Mouse (Mus musculus): ENCODE measurements around the gene Rgs9.

Rgs9 gene

DNA sequence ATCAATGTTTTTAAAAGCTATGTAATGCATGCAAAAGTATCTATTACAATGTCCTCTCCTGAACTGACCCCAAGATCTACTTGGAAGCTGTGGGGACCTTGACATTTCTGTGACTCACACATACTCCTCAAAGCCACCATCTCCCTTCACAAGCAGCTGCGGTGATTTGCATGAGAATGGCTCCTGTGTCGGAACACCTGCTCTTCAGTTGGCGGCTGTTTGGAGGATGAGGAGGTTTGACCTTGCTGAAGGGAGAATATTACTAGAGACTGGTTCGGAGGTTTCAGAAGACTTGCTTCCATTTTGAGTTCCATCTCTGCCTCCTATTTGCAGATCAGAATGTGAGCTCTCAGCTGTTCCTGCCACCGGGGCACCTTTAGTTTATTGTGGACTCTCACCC, 7.8 kb upstream of the Rgs9 start:
- DNase-seq (ENCODE audit: low spot score in 2 of 2) = no peak

DNA sequence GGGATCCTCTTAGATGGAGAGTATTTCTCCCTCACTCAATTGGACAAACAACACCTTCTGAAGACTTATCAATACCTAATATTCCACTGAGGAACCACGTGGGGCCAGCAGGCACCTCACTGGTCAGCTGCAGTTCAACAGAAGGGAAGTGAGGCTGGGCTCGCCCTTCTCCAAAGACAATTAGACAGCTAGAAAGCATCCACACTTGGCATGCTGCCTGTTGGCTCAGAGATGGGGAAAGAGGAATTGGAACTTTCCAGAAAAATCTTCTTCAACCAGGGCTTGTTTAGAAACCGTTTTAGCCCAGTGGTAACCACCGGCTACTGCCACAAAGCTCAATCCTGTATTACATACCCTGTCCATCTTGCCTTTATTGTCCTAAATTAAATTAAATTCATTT, 4.4 kb upstream of the Rgs9 start:
- DNase-seq (ENCODE audit: low spot score in 2 of 2) = peak; percentile 53 to 61

DNA sequence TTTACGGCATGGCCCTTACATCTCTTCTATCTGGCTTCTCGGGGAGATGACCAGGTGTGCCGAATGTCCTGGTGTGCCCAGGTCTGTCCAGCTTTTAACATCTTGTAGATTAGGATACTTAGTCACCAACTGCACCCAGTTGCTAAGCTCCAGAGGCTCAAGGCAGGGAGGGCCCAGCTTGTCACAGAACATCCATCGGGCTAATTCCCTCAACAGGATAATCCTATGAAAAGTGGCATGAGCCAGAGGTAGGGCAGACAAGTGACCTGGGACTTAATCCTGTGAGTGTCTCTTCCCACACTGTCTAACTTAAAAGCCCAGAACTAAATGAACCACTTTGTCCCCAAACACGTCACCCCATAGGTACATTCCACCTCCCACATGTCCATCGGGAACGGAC, 898 bp downstream of the Rgs9 start:
- DNase-seq (ENCODE audit: low spot score in 2 of 2) = no peak

DNA sequence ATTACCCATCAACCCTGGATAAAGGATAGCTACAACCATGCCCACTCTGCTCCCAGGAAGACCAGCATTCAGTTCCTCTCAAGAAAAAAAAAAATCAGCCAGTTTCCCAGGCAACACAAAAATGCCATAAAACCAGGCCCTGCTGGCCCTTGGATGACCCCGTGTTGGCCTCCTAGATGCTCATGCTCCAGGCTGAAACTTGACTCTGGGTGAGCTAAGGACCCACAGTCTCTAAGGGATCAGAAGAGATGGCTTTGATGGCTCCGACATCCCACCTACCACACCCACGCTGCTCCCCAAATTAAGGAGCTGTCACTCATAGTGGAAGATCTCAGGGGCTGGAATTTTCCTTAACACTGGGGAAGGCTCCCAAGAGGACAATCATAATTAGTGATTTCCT, 5.9 kb downstream of the Rgs9 start:
- no peak for DNase-seq (ENCODE audit: low spot score in 2 of 2)

DNA sequence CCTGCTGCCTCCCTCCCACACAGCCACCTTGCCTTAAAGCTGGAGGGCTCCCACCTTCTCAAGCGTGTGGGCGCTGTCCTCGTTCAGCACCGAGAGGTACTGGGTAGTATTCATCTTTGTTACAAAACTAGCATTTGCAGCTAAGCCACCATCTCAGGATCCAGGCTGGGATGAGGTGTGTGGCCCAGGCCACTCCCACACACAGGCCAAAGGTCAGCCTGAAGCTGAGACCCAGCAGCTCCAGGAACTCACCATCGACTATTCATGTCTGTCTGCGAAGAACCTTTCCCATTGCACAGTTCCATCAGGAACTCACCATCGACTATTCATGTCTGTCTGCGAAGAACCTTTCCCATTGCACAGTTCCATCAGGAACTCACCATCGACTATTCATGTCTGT, 8.6 kb downstream of the Rgs9 start:
- peak in 1 of 2 experiments; percentile 35 for DNase-seq (ENCODE audit: low spot score in 2 of 2)

DNA sequence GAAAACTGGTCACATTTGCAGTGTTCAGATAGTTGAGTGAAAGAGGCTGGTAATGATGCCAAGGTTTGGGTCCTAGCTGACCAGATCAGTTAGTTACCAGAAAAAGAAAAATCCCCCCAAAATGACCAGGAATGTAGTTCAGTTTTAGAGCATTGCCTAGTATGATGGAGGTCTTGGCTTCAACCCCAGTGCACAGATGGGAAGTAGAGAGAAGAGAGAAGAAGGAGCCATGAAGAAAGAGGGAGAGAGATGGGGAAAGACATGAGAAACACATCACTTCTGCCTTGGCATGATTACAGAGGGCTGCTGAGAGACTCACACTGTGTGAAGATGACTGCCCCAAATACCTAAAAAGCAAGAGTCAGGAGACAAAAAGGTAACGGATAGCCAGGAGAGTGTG, 13.1 kb downstream of the Rgs9 start:
- DNase-seq (ENCODE audit: low spot score in 2 of 2) = no peak

DNA sequence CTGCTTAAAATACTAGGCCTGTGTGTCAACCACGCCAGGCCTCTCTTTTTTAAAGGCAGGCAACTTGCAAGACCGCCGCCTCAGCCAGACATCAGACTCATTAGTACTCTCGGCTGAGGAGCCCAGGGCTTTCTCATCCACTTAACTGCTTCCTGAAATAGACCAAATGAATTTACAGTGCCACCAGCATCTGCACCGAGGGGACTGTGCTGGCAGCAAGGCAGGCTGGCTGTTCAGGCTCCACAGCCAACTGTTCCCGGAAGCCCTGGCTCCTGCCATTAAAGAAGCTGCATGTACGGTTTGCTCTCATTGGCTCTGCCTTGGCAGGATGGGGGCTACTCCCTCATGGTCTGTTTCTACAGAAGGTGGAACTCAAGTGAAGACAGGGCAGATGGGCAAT, 19.7 kb downstream of the Rgs9 start:
- peak; percentile 65 to 77 for DNase-seq (ENCODE audit: low spot score in 2 of 2)

DNA sequence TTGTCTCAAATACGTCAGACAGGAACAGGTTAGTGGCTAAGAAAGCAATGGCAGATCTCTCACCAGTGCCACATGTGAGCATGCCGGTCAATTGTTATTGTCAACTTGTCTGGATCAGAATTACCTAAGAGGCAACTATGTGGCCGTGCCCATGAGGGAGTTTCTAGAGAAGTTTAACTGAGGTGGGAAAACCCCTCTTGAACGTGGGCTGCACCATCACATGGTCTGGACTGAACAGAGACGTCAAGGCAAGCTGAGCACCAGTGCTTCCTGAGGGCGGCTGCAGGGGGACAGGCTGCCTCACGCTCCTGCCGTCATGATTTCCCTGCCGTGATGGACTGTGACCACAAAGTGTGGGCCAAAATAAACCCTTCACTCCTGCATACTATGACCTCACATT, 26.5 kb downstream of the Rgs9 start:
- no peak for DNase-seq (ENCODE audit: low spot score in 2 of 2)

DNA sequence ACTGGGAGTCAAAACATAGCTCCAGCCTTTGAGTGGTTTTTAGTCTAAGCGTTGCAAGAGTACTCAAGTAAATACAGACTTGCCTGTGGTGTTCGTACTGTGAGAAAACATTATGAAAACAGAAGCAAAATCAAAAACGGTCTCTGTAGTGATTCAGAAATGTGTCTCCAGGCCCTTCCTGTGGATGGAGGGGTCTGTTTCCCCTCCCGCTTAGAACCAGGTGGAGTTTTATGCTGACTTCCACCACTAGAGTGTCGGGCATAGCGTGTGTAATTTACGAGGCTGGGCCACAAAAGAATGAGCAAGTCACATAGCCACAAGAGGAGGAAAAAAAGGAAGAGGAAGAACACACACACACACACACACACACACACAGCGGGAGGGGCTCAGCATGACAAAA, 27.6 kb downstream of the Rgs9 start:
- no peak for DNase-seq (ENCODE audit: low spot score in 2 of 2)

DNA sequence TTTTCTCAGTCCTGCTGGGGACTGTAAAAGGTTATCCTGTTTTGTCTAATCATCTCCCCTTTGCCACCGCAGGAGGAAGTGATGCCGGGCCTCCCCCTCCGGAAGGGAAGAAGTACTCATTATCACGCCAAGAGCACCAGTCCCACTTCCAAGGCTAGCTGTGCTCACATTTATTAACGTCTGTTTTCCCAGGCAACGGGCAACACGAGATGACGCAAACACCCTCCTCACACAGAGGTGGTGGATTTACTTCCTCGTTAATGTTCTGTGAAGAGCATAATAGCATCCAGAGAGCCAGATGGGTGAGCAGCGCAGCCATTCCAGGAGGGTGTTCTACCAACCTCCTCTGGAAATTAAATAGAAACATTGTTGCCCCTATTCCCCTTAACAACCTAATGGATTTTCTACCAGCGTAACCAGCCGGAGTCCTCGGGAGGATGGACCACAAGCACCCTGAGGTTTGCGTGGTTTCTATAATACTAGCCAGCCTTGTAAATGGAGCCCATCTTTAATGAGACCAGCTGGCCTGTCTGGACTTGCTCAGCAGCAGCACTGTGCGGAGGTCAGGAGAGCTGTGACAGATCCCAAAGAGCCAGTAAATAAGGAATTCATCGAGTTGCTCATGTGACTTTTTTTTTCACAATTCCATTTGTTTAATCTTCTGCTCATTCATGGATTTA, 28.1 kb downstream of the Rgs9 start:
- no peak for DNase-seq (ENCODE audit: low spot score in 2 of 2)

DNA sequence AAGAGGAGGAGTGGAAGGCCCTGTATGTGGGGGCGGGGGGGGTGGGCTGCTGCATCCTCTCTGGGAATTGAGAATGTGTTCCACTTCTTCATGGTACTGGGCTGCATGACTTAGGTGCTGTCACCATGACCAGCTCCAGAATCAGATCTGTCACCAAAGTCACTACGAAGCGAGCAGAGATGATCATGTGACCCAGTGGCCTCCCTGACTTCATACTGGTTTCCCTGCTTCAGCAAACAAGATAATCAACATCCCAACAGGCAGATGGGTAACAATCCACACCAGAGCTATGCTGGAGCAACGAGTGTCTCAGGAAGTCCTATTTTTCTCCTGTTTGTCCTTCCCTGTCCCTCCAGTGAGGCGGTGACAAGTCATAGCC, 28.7 kb downstream of the Rgs9 start:
- DNase-seq (ENCODE audit: low spot score in 2 of 2) = no peak

DNA sequence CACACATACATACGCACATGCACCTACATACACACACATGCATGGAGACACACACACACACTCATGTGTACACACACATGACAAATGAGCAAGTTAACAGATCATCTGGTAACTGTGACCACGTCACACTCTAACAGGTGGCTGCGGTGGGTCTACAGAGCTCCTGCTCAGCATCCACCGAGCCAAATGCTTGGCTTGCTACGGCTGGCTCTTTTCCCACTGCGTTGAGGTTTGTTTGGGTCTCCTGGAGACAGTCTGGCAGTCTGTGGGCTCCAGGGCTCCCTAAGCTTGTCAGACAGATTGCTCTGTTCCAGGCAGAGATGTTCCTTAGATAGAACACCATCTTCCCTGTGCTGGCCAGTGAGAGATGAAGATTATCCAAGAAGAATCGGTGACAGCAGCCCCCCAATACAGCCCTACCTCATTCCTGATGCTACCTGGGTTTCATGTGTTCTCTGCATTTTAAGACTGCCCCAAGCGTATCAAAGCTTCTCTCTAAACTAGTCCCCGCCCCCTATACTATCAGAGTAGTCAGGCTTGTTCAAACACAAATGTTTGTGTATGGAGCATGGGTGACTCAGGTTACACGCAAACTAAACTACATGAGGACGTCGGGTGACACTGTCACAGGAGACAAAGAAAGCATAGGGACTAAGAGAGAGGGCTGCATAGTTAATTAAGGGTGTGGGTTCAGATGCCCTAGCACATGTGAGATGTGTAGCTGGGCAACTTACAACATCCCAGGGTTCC, 31.6 kb downstream of the Rgs9 start:
- peak; percentile 78 to 90 for DNase-seq (ENCODE audit: low spot score in 2 of 2)

DNA sequence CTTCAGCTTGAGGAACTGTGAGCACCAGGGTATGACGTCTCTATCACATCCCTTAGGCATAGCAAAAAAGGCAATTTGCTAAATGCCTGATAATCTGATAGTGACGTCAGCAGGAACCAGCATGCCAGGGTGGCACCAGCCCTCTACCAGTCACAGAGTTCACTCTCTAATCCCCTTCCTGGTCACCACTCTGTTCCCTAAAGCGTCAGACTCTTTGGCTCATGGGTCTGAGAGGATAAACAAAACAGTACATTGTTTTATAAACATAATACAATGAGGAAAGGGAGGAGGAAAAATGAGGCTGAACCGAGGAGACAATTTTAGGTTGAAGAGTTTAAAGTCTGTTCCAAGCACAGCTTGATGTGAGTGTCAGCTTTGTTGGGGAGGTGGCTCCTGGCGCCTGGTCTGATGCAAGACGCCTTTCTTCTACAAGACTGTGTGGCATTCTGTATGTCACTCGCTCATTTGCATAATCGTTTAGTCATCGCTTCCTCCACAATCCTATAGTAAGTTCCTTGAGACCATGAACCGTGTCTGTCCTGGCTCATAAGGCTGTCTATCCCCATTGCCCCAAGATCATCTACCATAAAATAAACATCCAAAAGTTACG, 33.7 kb downstream of the Rgs9 start:
- no peak for DNase-seq (ENCODE audit: low spot score in 2 of 2)

DNA sequence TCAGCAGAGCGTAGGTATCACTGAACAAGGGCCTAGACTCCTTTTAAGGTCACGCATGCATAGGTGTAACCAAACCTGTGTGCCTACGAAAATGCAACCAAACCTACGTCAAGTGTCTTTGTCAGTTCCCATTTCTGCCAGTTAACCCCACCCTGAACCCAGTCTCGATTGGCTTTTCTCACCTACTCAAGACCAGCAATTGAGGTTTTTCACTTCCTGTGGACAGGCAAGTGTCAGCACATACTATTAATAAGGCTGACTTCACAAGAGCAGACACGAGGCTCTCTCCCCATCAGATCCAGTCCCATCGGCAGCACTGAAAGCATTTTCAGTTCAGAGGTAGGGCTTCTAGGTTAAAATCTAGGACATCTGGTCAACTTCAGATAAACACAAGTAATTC, 37.4 kb downstream of the Rgs9 start:
- no peak for DNase-seq (ENCODE audit: low spot score in 2 of 2)

DNA sequence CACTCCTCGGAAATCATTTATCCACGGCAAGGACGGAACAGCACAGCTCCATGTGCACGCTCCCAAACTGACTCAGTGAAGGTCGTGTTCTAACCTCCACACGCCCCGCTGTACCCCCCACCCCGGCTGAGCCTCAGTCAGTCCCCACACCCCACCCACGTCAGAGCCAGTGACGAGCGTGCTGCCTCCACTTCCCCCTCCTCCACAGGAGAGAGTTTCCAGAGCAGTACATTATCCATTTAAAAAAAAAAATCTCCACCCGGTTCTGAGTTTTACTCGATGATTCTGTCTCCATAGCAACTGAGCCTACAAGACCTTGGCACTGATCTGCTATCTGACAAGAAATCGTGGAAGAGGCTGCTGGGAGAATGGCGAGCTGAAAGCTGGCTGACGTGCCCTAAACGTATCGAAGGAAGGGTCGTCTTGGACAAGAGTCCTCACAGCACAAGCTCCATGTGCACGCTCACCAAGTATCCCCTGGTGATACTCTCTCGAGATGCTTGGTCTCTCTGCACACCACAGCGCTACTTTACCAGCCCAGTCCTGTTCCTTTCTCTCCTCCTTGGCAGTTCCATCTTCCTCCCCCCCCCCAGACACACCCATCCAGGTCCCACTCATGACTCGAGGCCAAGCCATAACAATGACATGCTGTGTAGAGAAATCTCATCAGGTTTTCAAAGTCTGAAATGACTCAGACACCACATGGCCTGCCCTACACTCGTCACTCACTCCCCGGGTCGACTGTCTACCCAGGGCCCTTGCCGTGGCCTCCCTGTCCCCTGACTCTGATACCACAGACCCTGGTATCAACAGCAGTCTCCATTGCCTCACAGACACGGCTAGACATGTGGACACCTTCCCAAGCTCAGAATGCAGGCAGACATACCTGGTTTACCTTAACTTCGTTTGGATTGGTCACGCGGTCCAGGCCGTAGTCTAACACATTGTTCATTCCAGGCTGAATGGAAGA, 38.7 kb downstream of the Rgs9 start:
- DNase-seq (ENCODE audit: low spot score in 2 of 2) = peak; percentile 71 to 76

DNA sequence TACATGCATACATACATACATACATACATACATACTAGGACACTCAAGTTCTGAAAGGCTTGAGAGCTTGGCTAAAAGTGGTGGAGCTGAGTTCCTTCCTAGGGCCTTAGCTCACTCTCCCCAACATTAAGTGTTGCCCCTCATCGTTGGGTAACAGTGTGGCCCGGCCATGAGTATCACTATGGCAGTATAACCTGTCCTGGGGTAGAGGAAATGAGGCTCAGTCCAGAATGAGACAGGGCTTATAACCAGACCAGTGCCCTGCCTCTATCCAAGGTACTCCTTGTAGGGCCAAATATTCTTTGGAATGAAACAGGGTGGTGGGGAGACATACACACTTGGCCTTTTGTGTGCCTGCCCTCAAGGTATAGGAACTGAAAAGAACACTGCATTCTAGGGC, 40.1 kb downstream of the Rgs9 start:
- no peak for DNase-seq (ENCODE audit: low spot score in 2 of 2)

DNA sequence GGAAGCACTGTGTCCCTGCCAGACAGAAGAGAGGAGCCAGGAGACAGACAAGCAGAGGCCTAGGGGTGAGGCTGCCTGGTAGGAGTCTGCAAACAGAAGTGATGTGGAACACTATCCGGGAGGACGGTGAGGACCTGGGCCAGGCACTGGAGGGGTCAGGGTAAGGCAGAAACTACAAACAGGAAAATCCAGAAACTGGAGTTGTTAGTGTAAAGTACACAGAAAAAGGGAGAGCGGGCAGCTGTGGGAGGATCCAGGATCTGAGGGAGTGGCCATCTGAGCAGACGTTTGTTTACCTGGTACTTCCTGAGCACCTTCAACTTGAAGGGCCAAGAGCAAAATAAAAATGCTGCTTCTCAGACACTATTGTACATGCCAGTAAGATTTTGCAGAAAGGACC, 42.9 kb downstream of the Rgs9 start:
- no peak for DNase-seq (ENCODE audit: low spot score in 2 of 2)

DNA sequence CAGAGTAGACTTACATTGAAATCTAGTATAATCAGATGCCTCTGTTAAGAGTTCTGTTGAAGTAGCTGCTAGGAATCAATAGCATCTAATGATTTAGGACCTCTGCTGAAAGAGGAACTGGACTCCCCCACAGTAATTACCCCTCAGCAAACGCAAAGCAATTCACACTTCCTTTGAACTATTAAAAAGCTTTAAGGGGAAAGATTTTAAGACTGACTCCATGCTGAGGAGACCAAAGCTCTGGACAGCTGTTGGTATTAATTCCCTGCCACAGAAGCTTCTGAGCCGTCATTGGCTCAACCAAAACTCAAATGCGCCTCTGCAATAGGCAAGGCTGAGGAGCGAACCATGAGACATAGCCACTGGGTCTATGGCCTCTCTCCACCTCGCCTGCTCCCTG, 45.4 kb downstream of the Rgs9 start:
- no peak for DNase-seq (ENCODE audit: low spot score in 2 of 2)

DNA sequence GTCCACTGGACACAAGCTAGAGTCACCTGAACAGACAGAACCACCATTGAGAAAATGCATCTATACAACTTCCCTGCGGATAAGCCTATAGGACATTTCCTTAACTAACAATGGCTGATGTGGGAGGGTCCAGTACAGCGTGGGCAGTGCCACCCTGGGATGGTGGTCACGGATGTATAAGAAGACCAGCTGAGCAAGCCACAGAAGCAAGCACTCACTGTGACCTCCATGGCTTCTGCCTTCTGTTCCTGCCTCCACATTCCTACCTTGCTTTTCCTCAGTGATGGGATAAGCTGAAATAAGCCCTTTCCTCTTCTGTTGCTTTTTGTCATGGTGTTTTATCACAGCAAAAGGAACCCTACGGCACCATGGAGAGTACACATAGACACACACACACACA, 47.4 kb downstream of the Rgs9 start:
- DNase-seq (ENCODE audit: low spot score in 2 of 2) = no peak

DNA sequence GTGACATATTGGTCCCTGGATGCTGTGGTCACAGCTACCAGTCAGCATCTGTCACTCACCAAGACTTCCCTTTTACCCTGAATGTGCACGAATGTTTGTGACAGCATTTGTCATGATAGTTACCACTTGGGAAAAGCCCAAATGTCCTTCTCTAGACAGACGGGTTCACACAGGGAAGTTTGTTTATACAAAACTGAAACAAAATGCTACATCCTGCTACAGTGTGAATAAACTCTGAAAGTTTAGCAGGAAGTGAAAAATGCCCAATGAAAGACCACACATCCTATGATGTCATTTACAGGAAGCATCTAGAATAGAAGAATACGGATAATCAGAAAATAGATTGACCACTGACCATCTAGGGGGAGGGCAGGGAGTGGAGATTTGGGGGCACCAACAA, 51.0 kb downstream of the Rgs9 start:
- no peak for DNase-seq (ENCODE audit: low spot score in 2 of 2)

DNA sequence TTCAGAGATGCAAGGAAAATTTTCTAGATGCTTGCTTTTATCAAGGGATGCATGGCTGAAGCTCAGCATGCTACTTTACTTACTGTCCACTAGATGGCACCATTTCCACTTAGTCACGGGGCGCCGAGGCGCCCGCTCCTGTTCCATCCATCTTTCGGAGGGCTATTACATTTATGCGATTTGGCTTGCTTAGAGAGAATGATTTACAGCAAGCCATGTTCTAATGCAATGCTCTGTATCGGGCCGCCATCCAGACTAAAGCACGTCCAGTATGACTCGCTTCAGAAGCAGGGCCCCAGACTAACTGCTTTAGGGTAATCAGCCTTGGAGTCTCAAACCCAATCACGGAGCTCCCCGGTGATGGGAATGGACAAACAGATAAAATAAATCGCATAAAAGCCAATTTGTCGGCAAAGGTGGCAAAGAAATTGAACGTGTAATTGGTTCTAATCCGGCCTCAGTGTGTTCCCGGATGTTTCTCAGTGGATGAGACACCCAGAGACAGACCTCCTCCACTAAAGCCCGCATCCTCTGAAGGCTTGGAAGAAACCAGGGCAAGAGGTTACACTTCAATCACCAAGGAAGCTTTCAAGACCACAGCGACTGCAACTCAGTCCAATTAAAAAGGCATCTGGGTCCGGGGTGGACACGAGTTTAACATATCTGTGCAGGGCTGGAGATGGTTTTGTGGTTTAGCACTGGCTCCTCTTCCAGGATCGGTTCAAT, 53.1 kb downstream of the Rgs9 start:
- DNase-seq (ENCODE audit: low spot score in 2 of 2) = peak; percentile 60 to 62
